Mouse (Mus musculus) gastrocnemius, adult 2 months (tissue): ENCODE results near the gene Prr23a2. TPM values are rescaled to one million over a fixed set of nuclear protein-coding genes. Genes with fewer than 3 reads are reported as not detected.
"Not testable (repeated sequence)": the region's sequence is repeated elsewhere in the genome, so short reads cannot be mapped to it uniquely, and the experiment has no call there.

Source experiments
- DNase-seq: peaks from one replicate; pipeline ENCODE4 v3.0.0; 2022
- H3K27ac ChIP-seq: fragments of 200-600 bp; 2 replicates; pipeline ENCODE4 v1.8.1; 2022; ENCODE audit warnings: mild to moderate bottlenecking
- H3K4me3 ChIP-seq: fragments of 200-600 bp; 2 replicates; pipeline ENCODE4 v1.8.1; 2022; ENCODE audit warnings: mild to moderate bottlenecking, moderate library complexity
- CTCF ChIP-seq: fragments of 200-600 bp; IDR thresholded peaks from 2 replicates; pipeline ENCODE4 v1.8.1; 2022; ENCODE audit warnings: antibody characterized with exemption, mild to moderate bottlenecking, moderate library complexity
- intact Hi-C: fragments of 180-260 bp; cut with DNase I; formaldehyde crosslinking; loops from one replicate; pipeline ENCODE4 v1.15.1; 2025
- long read RNA-seq, 2 experiments: library from polyadenylated mRNA; stranded (forward); transcript quantifications; one replicate each; pipeline ENCODE4 v2.0.0; 2021
- total RNA-seq, 2 experiments: library from RNA; stranded (reverse); gene quantifications; 2 replicates each; pipeline ENCODE4 v1.2.3; 2021

The Prr23a2 gene
- not detected for total RNA-seq
- long read RNA-seq, experiment 1, result 0 reads
- long read RNA-seq, experiment 2, result 0 reads

- H3K27ac ChIP-seq, result no peak within 1 kb of the TSS
- no peak within 1 kb of the TSS for H3K4me3 ChIP-seq
- no peak for DNase-seq
- TF ChIP-seq CTCF, result no peak
- intact Hi-C loops, result no loop called here
Observed at GRCm38 (mm10) chr9:98856210-98856609, at the start of gene Prr23a2. TSS of gene Prr23a2 (plus strand) at chr9:98856494.

GRCm38 (mm10) chr9:98807631-98808030 is 48.7 kb upstream of the Prr23a2 start:
- no peak overlapping the region for H3K4me3 ChIP-seq
- DNase-seq, result no peak
- intact Hi-C loops, result no loop called here
- H3K27ac ChIP-seq, result no peak overlapping the region
- no peak for TF ChIP-seq CTCF

GRCm38 (mm10) chr9:98809526-98809925 is 46.8 kb upstream of the Prr23a2 start:
- intact Hi-C loops, result loop anchor here (1.0 kb wide), 1 partner anchor 195 kb away; no protein-coding TSS in a partner anchor
- H3K4me3 ChIP-seq, DNase-seq, H3K27ac ChIP-seq: not testable (repeated sequence)
- peak; percentile 51 for TF ChIP-seq CTCF

GRCm38 (mm10) chr9:98816066-98816465 is 40.2 kb upstream of the Prr23a2 start:
- no peak overlapping the region for H3K4me3 ChIP-seq
- intact Hi-C loops, result loop anchor here (10.0 kb wide), 1 partner anchor 171 kb away; no protein-coding TSS in a partner anchor
- DNase-seq, result no peak
- no peak for TF ChIP-seq CTCF
- H3K27ac ChIP-seq, result no peak overlapping the region

- Histone ChIP-seq H3K4me3 (no peak overlapping the region), H3K27ac (no peak overlapping the region)
- intact Hi-C loops, result loop anchor here (10.0 kb wide), 1 partner anchor 173 kb away; no protein-coding TSS in a partner anchor
- DNase-seq, result no peak
- no peak for TF ChIP-seq CTCF
Observed at GRCm38 (mm10) chr9:98817592-98817991, 38.7 kb upstream of the Prr23a2 start.

GRCm38 (mm10) chr9:98818971-98819370 is 37.3 kb upstream of the Prr23a2 start:
- no peak overlapping the region for H3K4me3 ChIP-seq
- intact Hi-C loops, result loop anchor here (10.0 kb wide), 1 partner anchor 174 kb away; no protein-coding TSS in a partner anchor
- DNase-seq, result no peak
- TF ChIP-seq CTCF, result no peak
- no peak overlapping the region for H3K27ac ChIP-seq

- no peak overlapping the region for H3K4me3 ChIP-seq
- TF ChIP-seq CTCF, result no peak
- intact Hi-C loops, result loop anchor here (10.0 kb wide), 1 partner anchor 175 kb away; no protein-coding TSS in a partner anchor
- no peak for DNase-seq
- H3K27ac ChIP-seq, result no peak overlapping the region
Observed at GRCm38 (mm10) chr9:98819481-98819880, 36.8 kb upstream of the Prr23a2 start.

- TF ChIP-seq CTCF, result no peak
- intact Hi-C loops, result no loop called here
- Histone ChIP-seq H3K4me3 (no peak overlapping the region), H3K27ac (no peak overlapping the region)
- no peak for DNase-seq
Observed at GRCm38 (mm10) chr9:98820461-98820860, 35.8 kb upstream of the Prr23a2 start.

- H3K27ac ChIP-seq, result no peak overlapping the region
- no peak for DNase-seq
- no peak overlapping the region for H3K4me3 ChIP-seq
- no peak for TF ChIP-seq CTCF
- intact Hi-C loops, result no loop called here
Observed at GRCm38 (mm10) chr9:98821067-98821466, 35.2 kb upstream of the Prr23a2 start.

- intact Hi-C loops, result no loop called here
- no peak overlapping the region for H3K4me3 ChIP-seq
- no peak overlapping the region for H3K27ac ChIP-seq
- no peak for TF ChIP-seq CTCF
- no peak for DNase-seq
Observed at GRCm38 (mm10) chr9:98823805-98824204, 32.5 kb upstream of the Prr23a2 start.

- no peak for TF ChIP-seq CTCF
- H3K4me3 ChIP-seq, result no peak overlapping the region
- H3K27ac ChIP-seq, result no peak overlapping the region
- intact Hi-C loops, result no loop called here
- DNase-seq, result no peak
Observed at GRCm38 (mm10) chr9:98829508-98829907, 26.8 kb upstream of the Prr23a2 start.

GRCm38 (mm10) chr9:98837537-98838074 is 18.7 kb upstream of the Prr23a2 start:
- DNase-seq, result no peak
- no peak for TF ChIP-seq CTCF
- H3K27ac ChIP-seq, result no peak overlapping the region
- H3K4me3 ChIP-seq, result no peak overlapping the region
- intact Hi-C loops, result no loop called here

- Histone ChIP-seq H3K27ac (no peak within 1 kb of the TSS), H3K4me3 (no peak within 1 kb of the TSS)
- intact Hi-C loops, result no loop called here
- no peak for TF ChIP-seq CTCF
- DNase-seq, result no peak
Observed at GRCm38 (mm10) chr9:98842117-98842516, 14.2 kb upstream of the Prr23a2 start, which contains the start of gene Prr23a1. TSS of gene Prr23a1 (plus strand) at chr9:98842503.

GRCm38 (mm10) chr9:98863463-98863862 is 7.2 kb downstream of the Prr23a2 start:
- no peak for DNase-seq
- intact Hi-C loops, result no loop called here
- TF ChIP-seq CTCF, result peak; percentile 32
- Histone ChIP-seq H3K4me3 (no peak overlapping the region), H3K27ac (no peak overlapping the region)
